Mouse (Mus musculus) stomach, postnatal 0 days (tissue): Measurements from ENCODE around the gene Hoxb9.

Experiments used
- CTCF ChIP-seq: IDR thresholded peaks from 2 replicates; pipeline ENCODE4 v1.5.1; 2016; ENCODE audit warnings: antibody characterized with exemption, low read depth, mild to moderate bottlenecking, moderate library complexity
- EP300 ChIP-seq: optimal IDR thresholded peaks from 2 replicates; pipeline ENCODE3; 2016; ENCODE audit warnings: antibody characterized with exemption

GRCm38 (mm10) chr11:96257141-96257540 lies 14.1 kb upstream of the Hoxb9 start:
- TF ChIP-seq CTCF (no peak), EP300 (no peak)
